Mouse (Mus musculus) bone marrow, adult 2 months (tissue): ENCODE results near the gene Akna.

ENCODE experiments used
- CTCF ChIP-seq: fragments of 200-500 bp; IDR thresholded peaks from 2 replicates; pipeline ENCODE4 v1.5.1; 2011; ENCODE audit warnings: low read length, control low read depth; ENCODE audit not compliant: control insufficient read depth, insufficient read depth
- POLR2A ChIP-seq: fragments of 200-500 bp; IDR thresholded peaks from 2 replicates; pipeline ENCODE4 v1.6.1; 2011; ENCODE audit warnings: low read depth, mild to moderate bottlenecking, control low read depth, low read length, borderline replicate concordance; ENCODE audit not compliant: control insufficient read depth

- TF ChIP-seq POLR2A (no peak), CTCF (no peak)
Measured at GRCm38 (mm10) chr4:63333403-63333802, 69.8 kb downstream of the Akna start.
